Mouse (Mus musculus): Measurements from ENCODE around the gene Rpl13a.

DNA sequence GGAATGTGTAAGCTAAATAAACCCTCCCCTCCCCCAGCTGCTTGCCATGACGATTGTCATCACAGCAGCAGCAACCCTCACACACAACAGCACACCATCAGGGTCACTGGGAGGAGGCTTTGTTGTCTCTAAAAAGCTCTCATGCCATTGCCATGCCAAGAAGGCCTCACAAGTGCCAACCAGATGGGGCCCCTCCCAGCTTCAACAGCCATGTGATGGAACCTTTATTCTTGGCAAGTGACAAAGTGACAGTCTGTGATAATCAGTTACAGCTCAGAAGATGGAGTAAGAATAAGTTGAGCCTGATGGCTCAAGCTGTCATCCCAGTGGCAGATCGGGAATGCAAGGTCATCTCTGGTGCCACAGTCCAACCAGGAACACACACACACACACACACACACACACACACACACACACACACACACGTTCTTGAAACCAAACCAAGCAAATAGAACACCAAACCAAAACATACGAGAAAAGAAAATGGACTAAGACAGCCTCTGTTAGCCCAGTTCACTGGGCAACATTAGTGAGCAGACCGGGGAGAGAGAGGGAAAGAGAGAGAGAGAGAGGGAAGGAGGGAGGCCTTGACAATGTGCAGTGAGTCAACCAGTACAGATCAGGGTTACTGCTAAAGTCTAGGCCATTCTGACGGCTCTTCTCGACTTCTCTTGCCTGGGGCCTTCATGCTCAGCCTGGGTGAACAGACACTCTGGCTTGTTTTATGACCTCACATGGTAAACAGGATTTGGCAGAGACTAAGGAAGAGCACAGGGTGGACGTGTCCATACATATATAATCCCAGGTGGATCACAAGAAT, 11.6 kb upstream of the Rpl13a start:
- TF ChIP-seq CTCF (IDR thresholded peaks at IDR 0.05; ENCODE audit: low read depth) (no peak), EP300 (IDR thresholded peaks at IDR 0.05; ENCODE audit: low read depth) (no peak)
